Mouse (Mus musculus) fibroblast of lung, adult 2 months (primary cell): ENCODE measurements around the gene Slc25a39.
A peak's percentile ranks its signal among the peaks of the same experiment; 100 is the strongest.
"Not testable (repeated sequence)": the region's sequence is repeated elsewhere in the genome, so short reads cannot be mapped to it uniquely, and the experiment has no call there.

Source experiments
- DNase-seq: peaks from one replicate; pipeline ENCODE4 v3.0.0-alpha.2; 2011; ENCODE audit warnings: low read depth

Gene Slc25a39

GRCm38 (mm10) chr11:102394421-102395124 lies 13.2 kb downstream of the Slc25a39 start:
- no peak for DNase-seq

GRCm38 (mm10) chr11:102393719-102394420 lies 13.9 kb downstream of the Slc25a39 start:
- no peak for DNase-seq

GRCm38 (mm10) chr11:102393238-102393634 lies 14.5 kb downstream of the Slc25a39 start, which contains the start of gene Rundc3a:
Gene Rundc3a (plus strand): TSS chr11:102393403.
- no peak for DNase-seq

GRCm38 (mm10) chr11:102392441-102393237 lies 15.1 kb downstream of the Slc25a39 start:
- DNase-seq, result no peak

DNA sequence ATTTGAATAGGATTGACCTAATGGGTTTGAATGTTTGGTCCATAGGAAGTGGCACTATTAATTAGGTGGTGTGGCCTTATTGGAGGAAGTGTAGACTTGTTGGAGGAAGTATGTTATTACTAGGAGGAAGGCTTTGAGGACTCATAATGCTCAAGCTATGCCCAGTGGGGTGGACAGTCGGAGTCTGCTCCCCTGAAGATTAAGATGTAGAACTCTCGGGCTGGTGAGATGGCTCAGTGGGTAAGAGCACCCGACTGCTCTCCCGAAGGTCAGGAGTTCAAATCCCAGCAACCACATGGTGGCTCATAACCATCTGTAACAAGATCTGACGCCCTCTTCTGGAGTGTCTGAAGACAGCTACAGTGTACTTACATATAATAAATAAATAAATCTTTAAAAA lies 18.3 kb downstream of the Slc25a39 start:
- not testable (repeated sequence) for DNase-seq

- DNase-seq, result no peak
Measured at GRCm38 (mm10) chr11:102386121-102386520, 21.6 kb downstream of the Slc25a39 start.

- no peak for DNase-seq
Measured at GRCm38 (mm10) chr11:102385075-102385474, 22.7 kb downstream of the Slc25a39 start.

DNA sequence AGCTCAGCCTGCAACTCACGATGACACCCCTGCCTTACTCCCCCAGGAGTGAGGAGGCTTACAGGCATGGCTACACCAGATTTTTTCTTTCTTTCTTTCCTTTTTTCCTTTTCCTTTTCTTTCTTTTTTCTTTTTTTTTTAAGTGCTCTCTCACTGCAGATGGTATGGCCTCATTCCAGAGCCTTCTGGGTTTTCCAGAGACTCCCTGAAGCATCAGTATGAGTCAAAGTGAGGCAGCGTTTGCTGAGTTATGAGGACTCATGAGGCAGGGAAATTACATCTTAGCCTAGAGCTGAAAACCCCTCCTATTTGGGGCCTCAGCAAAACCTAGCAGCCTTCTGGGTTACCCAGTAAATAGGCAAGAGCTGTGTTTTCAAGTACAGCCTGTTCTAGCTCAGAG lies 23.3 kb downstream of the Slc25a39 start:
- no peak for DNase-seq

DNA sequence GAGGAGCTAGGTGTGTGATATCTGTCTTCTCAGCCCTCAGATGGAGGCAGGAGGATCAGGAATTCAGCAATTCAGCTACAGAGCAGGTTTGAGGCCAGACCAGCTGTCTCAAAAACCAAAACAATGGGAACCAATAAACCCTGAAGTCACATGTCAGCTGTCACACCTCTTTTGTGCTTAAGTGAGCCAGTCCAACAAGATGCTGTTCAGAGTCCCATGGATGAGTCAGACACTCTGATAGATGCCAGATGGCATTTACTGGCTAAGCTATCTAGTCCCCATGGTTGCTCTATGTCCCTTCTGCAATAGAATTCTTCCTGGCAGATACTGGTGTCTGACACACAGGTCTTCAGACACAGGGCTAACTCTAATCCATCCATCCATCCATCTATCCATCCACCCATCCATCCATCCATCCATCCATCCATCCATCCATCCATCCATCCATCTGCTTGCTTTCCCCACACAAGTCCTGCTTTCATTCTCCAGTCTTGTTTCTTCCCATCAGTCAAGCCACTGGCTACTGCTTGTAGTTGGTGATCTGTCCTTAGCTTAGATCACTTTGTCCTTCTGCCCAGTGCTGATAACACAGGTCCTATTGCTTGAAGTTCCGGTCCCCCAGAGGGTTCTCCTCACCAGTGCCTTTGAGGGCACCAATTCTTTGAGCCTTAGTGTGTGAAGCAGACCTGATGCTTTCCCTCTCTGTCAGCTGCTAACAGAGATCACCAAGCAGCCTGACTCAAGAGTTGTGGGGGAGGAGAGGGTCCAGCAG lies 24.2 kb downstream of the Slc25a39 start:
- no peak for DNase-seq

GRCm38 (mm10) chr11:102382794-102383193 lies 25.0 kb downstream of the Slc25a39 start:
- no peak for DNase-seq

DNA sequence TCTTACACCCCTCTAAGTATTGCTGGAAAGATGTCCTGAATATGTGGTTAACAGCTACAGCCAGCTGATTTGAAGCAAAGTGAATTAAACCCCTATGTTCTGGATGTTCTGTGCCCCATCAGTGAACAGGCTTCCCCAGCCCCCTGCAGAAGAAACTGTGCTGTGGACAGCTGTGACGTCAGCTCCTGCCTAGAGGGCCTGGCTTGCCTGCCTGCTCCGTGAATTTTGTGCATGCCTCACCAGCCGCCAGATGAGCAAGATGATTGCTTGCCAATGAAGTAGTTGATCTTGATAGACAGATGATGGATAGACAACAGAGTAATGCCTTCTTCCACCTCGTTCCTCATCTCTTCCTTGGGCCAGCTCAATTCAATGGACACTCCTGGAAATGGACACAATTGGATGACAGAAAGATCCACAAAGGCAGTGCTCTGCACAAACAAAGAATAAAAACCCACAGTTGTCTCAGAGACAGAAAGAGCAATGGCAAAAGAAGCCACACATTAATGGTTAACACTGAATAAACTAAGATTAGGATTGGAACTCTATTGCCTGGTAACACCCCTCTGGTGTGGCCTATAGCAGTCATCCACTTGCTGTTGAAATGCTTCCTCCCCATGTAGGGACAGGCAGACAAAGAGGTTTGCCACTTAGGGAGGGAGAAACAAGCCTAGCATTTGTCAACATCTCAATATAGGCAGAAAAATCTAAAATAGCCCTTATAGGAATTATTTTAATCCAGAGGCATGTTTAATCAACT lies 26.2 kb downstream of the Slc25a39 start:
- no peak for DNase-seq

DNA sequence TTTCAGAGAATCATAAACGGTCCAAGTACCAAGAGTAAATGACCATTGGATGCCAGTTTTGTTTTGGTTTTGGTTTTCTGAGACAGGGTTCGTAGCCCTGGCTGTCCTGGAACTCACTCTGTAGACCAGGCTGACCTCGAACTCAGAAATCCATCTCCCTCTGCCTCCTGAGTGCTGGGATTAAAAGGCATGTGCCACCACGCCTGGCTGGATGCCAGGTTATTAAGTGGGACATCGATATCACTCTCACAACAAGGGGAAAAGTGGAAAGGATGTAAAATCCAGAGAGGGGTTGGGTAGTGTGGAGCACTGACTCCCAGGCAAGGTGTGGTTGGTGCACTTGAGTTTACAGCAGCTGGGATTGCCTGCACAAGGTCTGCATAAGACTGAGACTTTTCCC lies 27.7 kb downstream of the Slc25a39 start:
- DNase-seq, result no peak

- no peak for DNase-seq
Measured at GRCm38 (mm10) chr11:102377186-102377585, 30.6 kb downstream of the Slc25a39 start.

GRCm38 (mm10) chr11:102376196-102376835 lies 31.4 kb downstream of the Slc25a39 start:
- DNase-seq, result no peak

DNA sequence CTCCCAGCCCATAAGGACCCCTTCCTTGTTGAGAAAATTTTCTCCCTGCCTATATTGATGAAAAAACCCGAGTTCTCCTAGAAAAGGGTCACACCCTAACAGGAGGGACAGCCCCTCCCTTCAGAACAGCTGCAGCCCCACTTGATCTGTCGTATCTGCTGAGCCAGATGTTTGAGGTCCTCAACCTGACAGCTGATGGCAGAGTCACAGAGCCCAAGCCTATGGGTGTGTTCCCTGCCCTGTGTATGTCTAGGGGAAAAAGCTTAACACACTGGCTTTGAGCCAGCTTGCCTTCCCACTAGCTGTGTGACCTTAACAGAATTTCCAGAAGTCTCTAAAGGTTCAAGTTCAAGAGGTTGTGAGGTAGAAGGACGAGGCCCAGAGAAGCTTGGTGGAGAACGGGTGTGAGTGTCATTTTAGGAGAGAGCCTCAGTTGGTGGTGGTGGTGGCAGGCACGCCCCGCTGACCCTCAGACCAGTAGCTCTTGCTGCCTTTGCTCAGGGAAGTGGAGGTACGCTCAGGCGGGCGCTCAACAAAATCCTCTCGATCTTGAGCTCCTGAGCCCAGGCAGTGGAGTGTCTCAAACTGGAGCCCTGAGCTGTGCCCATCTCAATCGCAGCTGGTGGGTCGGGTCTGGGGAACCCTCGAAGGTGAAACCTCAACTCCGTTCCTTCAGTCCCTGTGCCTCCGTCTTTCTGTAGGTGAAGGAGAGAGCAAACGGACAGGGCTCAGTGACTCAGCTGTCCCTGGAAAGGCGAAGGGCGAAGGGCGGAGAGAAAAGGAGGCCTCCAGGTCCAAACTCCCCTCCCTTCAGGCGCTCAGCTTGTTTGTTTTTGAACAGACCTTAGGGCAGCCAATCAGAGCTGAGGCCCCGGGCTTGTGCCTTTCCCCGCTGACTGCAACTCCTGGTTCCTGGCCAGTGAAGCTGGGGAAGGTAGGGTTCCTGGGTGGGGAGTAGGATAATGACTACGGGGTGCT lies 32.3 kb downstream of the Slc25a39 start:
- peak; percentile 5 for DNase-seq

GRCm38 (mm10) chr11:102374108-102374725 lies 33.5 kb downstream of the Slc25a39 start:
- DNase-seq, result no peak

GRCm38 (mm10) chr11:102373646-102374045 lies 34.1 kb downstream of the Slc25a39 start:
- DNase-seq, result no peak

DNA sequence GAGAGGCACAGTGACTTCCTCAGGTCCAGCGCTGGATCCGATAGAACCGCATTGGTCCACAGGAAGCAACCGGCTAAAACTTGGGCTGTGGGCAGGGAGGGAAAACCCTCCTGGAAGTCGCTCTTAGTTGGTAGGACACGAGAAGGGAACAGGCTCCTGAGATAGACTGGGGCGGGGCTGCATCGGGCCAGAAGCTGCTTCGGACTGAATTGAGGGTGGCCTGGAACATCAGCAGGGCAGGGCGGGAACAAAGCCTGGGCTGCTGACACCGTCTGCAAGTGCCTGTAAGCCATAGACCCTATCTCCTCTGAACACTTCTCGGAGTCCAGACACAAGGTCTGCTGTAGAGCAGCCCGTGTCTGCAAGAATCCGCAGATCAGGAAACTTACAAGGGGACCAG lies 34.8 kb downstream of the Slc25a39 start:
- DNase-seq, result no peak
